Mouse (Mus musculus): ENCODE measurements around the gene Zfp213.

- TF ChIP-seq SIN3A (IDR thresholded peaks at IDR 0.05; ENCODE audit: low read length) (no peak), JUND (IDR thresholded peaks at IDR 0.05; ENCODE audit: low read depth, low read length) (no peak), POLR2AphosphoS2 (IDR thresholded peaks at IDR 0.05; ENCODE audit: low read length) (no peak), POLR2A (IDR thresholded peaks at IDR 0.05; ENCODE audit: control insufficient read depth in 1 of 2, insufficient read depth in 1 of 2, low read depth in 1 of 2, low read length in 2 of 2, poor library complexity in 1 of 2) (no peak), CTCF (IDR thresholded peaks at IDR 0.05 in 2 of 3, conservative IDR thresholded peaks at IDR 0.05 in 1 of 3; ENCODE audit: control insufficient read depth in 1 of 3, insufficient read depth in 1 of 3, low read depth in 2 of 3, low read length in 3 of 3, poor library complexity in 1 of 3, severe bottlenecking in 1 of 3) (no peak)
These were observed 8.7 kb downstream of the Zfp213 start for GRCm38 (mm10) chr17:23555243-23555916.

Data from MEL (cell line).